Mouse (Mus musculus) kidney, adult 11 months (tissue): ENCODE results near the gene Zbtb38.

Source experiments
- DNase-seq: peaks from one replicate; pipeline ENCODE4 v3.0.0; 2022

Gene Zbtb38

GRCm38 (mm10) chr9:96731039-96731895 lies 21.4 kb downstream of the Zbtb38 start:
- no peak for DNase-seq

GRCm38 (mm10) chr9:96730311-96730625 lies 22.4 kb downstream of the Zbtb38 start:
- no peak for DNase-seq

DNA sequence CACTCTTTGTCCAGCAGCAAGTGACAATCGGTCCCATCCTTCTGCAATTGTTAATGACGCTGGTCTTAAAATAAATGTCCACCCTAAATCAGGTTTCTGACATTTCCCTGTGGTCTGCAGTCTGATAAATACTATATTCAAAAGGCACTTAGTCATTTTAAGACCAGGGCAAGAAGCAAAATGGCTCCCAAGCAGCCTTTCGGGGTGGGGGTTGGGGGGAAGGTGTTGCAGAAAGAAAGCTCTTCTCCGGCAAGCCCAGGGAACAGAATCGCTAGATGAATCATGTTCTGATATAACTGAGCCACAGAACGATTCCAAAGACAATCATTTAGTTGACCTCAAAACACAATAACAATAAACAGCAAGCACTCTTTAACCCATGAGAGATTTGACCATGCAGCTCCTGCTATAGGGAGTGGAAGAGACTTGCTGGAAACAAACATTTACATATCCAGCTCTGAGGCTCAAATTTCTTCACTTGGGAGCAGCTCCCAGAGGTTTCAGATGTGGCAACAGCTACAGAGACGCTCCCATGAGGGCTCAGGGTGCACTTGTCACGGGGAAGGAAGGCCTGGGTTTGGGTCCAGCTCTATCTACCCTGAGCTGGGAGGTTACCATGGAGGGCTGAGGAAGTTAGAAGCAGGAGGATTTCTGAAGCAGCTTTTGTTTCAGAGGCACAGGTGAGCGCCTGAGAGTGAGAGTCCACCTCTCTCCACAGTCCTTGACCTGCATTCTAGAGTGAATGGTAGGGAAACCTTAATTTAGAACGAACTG lies 22.9 kb downstream of the Zbtb38 start:
- no peak for DNase-seq

GRCm38 (mm10) chr9:96728338-96729162 lies 24.1 kb downstream of the Zbtb38 start:
- DNase-seq: peak; percentile 56

DNA sequence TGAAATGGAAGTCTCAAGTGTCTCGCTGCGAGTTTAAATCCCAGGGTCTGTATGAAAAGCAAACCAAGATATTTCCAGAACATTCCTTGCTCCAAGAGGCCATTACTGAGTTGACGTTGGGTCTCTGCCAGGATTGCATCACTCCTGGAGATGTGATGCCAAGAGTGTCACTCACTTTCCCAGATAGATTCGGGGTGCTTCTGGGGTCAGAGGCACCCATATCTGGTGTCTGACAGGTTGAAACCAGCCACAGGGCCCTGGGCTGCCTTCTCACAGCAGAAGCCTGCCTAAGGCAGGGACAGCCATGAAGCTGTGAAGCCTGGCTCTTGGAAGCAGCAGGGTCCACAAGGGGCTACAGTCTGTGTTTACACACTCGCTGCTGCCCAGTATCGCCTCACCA lies 24.9 kb downstream of the Zbtb38 start:
- peak; percentile 40 for DNase-seq

GRCm38 (mm10) chr9:96726336-96727131 lies 26.1 kb downstream of the Zbtb38 start:
- no peak for DNase-seq

GRCm38 (mm10) chr9:96725582-96726320 lies 26.9 kb downstream of the Zbtb38 start:
- DNase-seq: no peak

GRCm38 (mm10) chr9:96723650-96724049 lies 29.0 kb downstream of the Zbtb38 start:
- DNase-seq: no peak

GRCm38 (mm10) chr9:96721163-96721799 lies 31.4 kb downstream of the Zbtb38 start:
- DNase-seq: no peak

DNA sequence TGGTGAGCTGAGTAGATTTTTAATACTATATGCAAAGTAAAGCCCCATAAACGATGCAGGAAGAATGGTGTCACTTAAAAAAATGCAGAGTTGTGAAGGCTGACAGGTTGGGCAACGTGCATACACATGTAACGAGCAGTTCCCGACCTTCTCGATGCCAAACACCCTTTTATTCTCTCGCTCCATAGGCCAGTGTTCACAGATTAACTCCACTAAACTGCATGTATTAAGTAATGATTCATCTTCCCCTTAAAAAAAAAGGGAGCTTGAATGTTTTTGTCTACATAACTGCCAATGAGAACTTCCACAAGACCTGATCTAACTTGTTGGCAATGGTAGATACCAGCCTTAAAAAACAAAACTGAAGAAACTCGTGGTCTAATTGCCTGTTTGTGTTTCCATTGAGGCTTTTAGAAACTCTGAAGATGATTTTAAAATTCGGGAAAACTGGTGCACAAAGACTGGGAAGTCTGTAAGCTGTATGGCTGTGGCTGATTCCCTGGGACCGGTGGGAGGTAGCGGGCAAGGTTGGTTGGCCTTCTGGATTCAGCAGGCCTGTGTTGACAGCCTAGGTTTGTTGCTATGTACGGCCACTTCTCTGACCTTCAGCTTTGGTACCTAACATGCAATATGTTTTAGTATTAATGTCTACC lies 32.0 kb downstream of the Zbtb38 start:
- DNase-seq: peak; percentile 40

DNA sequence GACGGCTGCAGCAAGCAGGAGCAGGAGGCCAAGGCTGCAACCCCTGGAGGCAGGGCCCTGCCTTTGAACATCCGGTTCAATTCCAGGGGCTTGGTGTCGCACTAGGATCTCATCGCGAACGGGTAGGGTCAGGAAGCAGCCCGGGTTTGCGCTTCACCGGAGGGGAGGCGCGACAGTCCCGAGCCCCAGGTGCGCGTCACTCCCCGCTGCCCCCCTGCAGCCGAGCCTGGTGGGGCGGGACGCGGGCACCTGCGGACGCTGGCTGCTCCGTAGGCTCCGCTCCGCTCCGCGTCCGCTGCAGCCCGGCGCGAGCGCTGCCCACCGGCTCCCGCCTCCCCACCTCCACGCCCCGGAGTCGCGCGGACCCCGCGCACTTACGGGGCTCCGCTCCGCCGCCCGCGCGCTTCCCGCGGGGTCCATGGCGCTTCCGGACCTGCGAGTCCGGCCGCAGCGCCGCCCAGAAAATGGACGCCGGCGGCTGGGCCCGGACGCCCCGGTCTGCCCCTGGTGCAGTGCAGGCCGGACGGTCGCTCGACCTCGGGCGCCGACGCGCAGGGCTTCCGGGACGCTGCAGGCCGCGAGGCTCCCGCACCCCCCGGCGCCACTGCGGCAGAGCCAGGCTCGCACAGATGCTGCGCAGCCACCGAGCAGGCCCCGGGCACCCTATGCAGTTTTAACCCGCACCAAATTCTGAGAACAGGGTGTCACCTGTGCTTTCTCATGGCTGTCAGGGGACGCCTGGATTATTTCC lies 33.0 kb downstream of the Zbtb38 start:
- DNase-seq: peak; percentile 74

- no peak for DNase-seq
Measured at GRCm38 (mm10) chr9:96718888-96719287, 33.7 kb downstream of the Zbtb38 start.

- no peak for DNase-seq
Measured at GRCm38 (mm10) chr9:96718402-96718798, 34.2 kb downstream of the Zbtb38 start.

DNA sequence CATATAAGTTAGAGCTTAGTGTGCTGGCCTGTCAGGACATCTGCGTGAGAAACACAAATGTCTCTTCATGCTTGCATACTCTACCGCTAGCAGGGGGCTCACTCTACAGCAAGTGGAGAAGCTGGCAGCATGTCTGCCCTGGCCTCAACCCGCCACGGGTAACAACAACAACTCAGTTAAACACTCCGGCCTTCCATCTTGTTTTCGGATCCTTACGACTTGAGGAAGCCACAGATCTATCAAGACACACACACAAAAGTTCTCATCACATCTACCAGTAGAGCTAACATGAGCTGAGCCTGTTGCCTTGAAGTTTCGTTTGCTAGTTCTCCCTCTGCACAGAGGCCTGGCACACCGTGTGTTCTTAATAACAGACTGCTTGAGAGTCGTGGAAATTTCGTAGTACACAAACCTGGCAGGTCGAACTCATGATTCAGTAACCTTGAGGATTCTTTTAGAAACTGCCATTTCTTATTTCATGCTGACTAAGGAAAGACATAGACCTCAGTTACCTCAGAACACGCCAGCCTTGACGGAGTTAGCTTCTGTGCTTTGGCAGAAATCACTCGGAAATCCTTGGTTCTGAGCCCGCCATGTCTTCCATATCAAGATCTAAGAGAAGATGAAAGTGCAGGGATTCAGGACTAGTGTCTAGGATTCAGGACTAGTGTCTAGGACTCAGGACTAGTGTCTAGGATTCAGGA lies 34.8 kb downstream of the Zbtb38 start:
- DNase-seq: no peak

DNA sequence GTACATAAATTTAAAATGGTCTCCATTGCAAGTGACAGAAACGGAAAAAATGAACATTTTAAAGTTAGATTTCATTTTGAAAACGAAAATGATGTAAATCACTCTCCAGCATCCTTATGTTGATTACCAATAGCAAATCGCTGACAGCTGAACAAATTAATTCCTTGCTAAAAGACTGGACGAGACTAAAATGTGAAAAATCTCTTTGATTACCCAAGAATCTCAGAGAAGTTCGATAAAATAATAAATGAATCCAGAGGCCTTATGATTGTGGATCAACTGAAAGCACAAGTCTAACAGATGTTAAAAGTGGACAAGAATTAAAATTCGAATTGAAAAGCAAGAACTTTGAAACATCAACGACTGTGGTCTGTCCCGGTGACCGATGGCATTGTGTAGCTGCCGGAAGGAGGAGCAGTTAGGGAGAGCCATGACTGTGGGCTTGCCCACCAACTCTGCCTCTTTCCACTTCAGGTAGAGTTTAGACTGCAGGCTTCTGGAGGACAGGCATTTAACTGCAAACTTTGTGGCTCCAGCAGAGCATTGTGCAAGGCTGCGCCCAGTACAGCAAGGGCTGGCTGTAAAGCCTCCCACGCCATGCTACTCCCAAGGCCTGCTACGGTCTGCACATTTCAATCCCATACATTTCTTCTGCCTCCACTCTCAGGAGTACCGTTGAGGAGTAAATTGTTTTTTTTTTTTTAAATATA lies 35.7 kb downstream of the Zbtb38 start:
- DNase-seq: no peak

DNA sequence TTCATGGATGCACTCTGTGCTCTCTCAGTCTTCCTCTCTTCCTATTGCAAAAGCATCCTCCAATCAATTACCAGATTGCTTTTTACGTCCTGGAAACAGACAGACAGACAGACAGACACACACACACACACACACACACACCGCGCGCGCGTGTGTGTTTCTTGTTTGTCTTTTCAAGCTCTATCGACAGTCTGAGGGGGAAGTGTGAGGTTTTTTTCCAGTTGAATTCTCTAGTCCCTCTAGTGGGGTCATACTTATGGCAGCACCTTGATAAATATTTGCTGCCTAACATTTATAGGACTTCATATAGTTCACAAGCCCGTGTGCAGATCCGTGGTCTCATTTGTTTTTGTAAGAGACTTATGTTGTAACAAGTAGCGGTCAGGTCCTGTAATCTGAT lies 36.5 kb downstream of the Zbtb38 start:
- DNase-seq: no peak

DNA sequence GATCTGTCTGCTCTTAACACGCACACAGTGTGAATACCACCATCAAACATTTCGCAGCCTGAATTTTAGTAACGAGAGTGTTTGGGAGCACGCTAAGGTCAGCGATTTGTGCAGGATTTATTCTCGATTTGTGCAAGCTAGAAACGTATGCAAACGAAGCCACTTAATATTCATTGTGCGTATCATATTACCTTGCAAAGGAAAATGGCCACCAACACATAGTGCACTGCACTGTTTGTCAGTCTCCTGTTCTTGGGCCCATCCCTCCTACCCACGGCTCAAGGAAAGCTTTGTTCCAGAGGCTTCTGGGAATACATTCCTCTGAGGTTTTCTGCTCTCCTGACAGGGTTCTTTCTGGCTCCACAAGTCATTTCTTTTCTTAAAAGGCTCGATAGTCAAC lies 37.5 kb downstream of the Zbtb38 start:
- no peak for DNase-seq
